Mouse (Mus musculus) kidney, adult 18-20 months (tissue): ENCODE data around the gene Klk4.
A peak's percentile ranks its signal among the peaks of the same experiment; 100 is the strongest.

Experiments used
- DNase-seq: peaks from one replicate; pipeline ENCODE4 v3.0.0; 2021

Klk4 gene

DNA sequence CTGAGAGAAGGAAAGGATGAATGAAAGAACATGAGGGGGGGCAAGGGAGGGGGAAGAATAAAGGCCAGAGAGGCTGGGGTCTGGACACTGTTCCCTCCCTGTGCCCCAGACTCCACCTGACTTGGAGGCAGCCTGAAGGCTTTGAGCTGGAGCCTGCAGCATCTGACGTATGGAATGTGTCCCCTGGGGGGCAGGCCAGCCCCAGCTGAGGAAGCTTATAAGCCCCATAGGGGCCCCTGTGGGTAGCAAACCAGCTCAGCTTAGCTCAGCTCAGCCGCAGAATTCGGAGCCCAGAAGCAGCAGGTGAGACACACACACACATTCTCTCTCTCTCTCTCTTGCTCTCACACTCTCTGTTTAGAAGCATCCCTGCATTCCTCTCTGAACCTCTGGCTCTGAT, at the start of gene Klk4:
Klk4 (plus strand) TSS at position 249 of the 400 bp plus-strand sequence.
- no peak for DNase-seq

DNA sequence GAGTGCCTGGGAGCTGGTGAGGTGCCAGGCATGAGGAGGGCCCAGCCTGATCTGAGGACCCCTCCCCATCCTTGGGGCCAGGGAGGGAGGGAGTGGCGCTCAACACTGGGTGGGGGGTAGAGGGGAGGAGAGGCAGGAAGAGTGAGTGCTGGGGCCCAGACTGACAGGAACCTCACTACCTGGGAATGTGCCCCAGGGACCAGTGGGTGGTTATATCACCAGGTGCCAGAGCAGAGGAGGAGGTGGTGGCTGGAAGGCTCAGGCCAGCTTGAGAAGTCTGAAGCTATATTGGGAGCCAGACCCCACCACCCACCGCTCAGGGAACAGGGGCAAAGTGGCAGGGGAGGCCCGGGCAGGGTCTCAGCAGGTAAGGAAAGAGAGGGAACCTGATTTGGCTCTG, 39.3 kb upstream of the Klk4 start, which contains the start of gene Klk5:
Klk5 (plus strand) TSS at position 271 of the 400 bp plus-strand sequence.
- DNase-seq = no peak

GRCm38 (mm10) chr7:43843801-43844200, 37.2 kb upstream of the Klk4 start:
- no peak for DNase-seq

DNA sequence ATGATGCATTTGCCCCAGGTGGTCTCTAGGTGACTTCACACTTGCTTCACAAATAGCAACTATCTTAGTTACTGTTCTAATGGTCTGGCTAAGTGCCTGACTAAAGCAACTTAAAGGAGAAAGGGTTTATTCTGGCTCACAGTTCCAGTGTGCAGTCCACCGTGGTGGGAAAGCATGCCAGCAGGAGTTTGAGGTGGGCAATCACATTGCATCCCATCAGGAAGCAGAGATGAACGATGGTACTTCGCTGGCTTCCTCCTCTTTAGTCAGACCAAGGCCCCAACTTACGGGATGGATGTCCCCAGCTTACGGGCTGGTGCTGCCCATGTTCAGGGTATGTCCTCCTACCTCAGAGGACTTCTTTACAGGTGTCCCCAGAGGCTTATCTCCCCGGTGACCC, 29.3 kb upstream of the Klk4 start:
- no peak for DNase-seq

- DNase-seq = no peak
These were observed 26.1 kb upstream of the Klk4 start for GRCm38 (mm10) chr7:43854642-43855380.

- DNase-seq = no peak
These were observed 25.3 kb upstream of the Klk4 start for GRCm38 (mm10) chr7:43855709-43856108.

GRCm38 (mm10) chr7:43856307-43856706, 24.7 kb upstream of the Klk4 start:
- DNase-seq = no peak

- no peak for DNase-seq
These were observed 23.5 kb upstream of the Klk4 start for GRCm38 (mm10) chr7:43857501-43857900.

DNA sequence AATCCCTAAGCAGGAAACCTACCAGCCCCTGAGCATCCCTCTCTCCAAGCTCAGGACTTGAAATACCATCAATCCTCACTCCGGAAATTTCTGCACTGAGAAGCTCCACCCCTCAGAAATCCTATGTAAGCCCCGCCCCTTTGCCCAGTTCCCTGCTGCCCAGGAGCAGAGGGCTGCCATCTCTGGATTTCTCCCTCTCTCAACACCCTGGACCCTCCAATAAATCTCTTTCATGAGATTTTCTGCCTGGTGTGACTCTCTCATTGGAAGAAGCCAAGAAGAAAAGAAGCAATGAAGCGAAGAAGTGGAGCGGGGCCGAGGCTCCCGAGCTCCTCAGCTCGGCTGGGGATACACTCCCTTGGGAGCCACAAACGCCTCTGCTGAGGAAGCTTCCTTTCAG, 20.5 kb upstream of the Klk4 start:
- no peak for DNase-seq

- peak; percentile 79 for DNase-seq
These were observed 7.7 kb upstream of the Klk4 start for GRCm38 (mm10) chr7:43873237-43873636.

GRCm38 (mm10) chr7:43873674-43874073, 7.3 kb upstream of the Klk4 start:
- DNase-seq = no peak

DNA sequence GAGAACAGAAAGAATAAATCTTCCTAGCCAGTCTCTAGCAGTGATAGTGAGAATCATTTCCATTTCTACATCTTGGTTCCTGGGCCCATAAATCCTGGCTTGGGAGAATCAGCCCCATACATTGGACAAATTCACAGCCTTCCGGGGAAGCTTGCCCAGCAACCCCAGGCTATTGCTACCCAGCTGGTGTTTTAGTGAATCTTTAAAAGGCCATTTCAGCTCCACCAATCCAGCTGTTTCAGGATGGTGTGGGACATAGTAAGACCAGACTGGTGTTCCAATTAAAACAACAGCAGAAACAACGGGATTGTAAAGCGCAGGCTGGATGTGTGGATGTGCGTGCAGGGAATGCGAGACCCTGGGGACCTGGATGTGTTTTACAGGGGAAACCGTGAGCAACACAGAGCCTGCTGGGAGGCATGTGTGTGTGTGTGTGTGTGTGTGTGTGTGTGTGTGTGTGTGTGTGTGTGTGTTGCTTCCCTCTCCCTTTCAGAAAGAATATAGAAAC, 6.0 kb upstream of the Klk4 start:
- DNase-seq = no peak

- no peak for DNase-seq
These were observed 4.5 kb upstream of the Klk4 start for GRCm38 (mm10) chr7:43876444-43876843.

DNA sequence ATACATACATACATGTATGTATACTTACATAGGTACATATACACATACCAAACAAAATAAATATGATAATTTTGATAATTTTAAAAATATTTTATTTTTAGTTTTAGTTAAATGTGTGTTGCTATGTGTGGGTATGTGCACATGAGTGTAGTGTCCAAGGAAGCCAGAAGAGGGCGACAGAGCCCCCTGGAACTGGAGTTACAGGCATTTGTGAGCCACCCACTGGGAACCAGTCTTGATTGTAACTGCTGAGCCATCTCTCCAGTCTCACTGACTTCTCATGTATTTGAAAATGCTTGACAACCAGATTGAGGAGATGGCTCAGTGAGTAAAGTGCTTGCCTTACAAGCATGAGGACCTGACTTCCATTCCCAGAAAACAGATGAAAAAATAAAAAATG, 2.7 kb upstream of the Klk4 start:
- DNase-seq = no peak

DNA sequence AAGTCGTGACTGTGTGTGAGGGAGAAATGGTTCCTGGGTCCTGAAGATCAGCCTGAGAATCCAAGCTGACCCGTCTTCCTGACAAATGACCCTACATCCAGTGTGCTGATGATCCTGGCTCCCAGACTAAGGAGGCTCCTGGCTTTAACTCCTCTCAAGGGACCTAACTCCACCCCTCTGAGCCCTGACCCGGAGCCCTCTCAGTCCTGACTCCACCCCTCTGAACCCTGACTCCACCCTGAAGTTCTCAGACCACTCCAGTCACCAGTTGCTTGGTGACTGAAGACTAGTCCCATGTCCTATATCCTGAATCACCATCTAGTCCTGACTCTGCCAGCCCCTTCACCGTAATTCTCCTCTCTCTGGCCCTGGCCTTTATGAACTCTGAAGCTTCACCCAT, 1.4 kb downstream of the Klk4 start:
- no peak for DNase-seq

GRCm38 (mm10) chr7:43882811-43883210, 1.9 kb downstream of the Klk4 start:
- no peak for DNase-seq

DNA sequence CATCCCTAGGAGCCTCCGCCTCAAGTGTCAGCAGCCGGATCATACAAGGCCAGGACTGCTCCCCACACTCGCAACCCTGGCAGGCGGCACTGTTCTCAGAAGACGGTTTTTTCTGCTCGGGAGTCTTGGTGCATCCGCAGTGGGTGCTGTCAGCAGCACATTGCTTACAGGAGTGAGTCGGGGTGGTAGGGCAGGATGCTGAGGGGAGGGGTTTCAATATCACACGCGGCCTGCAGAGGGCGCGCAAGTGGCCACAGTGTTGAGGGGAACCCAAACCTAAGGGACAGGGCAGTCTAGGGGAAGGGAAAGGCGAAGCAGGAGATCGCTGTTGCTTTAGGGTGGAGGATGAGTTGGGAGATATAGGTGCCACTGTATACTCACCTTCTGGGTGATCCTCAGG, 2.6 kb downstream of the Klk4 start:
- DNase-seq = peak; percentile 21

DNA sequence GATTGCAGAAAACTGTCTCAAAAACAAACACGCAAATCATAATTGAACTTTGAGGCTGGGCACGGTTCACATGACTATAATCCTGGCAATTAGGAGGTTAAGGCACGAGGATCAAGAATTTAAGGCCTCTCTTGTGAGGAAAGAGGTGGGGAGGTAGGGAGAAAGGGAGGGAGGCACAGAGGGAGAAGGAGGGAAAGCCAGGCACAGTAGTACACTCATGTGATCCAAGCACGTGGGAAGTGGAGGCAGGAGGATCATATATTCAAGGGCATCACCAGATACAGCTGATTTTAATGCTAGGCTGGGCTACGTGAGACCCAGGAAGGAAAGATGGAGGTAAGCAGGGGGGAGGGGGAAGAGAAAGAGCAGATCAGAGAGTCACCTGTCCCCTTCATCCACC, 10.4 kb downstream of the Klk4 start:
- DNase-seq = no peak

GRCm38 (mm10) chr7:43891788-43892187, 10.8 kb downstream of the Klk4 start:
- no peak for DNase-seq

GRCm38 (mm10) chr7:43894836-43895235, 13.9 kb downstream of the Klk4 start:
- peak; percentile 87 for DNase-seq

DNA sequence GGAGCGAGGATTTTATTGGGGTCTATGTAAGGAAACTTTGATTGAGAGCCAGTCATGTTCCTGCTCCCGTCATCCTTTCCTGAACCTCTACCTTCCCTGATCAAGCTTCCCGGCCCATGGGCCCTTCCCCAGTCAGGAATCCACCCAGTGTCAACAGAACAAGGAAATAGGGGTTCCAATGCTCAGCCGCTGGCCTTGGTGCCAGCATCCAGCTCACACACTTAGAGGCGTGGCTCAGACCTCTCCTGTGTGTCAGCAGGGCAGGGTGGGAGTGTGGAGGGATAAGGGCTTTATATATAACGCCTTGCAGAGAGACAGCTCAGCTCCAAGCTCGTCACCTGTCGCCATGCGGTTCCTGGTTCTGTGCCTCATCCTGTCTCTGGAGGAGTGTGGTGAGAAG, 33.9 kb downstream of the Klk4 start:
- no peak for DNase-seq

DNA sequence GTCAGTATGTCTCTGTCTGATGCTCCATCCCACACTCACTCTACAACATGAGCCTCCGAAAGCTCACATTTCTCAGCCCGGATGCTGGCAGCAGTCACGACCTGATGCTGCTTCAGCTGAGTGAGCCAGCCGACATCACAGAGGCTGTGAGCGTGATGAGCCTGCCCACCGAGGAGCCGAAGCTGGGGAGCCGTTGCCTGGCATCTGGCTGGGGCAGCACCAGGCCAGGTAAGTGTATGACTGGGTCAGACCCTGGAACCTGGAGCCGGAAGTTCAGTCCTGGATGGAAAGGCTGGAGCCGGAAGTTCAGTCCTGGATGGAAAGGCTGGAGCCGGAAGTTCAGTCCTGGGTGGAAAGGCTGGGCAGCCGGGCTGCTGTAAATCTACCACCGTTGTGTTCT, 37.5 kb downstream of the Klk4 start:
- no peak for DNase-seq

DNA sequence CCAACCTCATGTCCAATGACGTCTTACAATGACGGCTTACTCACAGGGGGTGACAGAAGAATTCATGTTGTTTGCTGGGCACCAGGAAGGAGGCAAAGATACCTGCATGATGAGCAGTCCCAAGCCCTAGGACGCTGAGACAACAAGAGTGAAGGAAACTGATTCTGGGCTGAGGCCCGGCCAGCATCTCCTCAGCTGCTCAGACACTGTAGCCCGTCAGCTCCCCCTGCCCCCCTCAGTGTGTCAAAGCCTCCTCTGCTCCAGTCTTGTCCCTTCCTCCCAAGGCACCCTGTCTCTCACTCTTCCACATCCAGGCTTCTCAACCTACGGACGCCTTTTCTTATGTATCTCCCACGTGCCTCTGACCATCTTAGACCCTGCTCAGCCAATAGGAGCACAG, 37.9 kb downstream of the Klk4 start:
- no peak for DNase-seq

GRCm38 (mm10) chr7:43919559-43920451, 38.8 kb downstream of the Klk4 start:
- DNase-seq = peak; percentile 64
